Mouse (Mus musculus): ENCODE results near the gene Lifr. TPM values are rescaled to one million over a fixed set of nuclear protein-coding genes. Genes with fewer than 3 reads are reported as not detected.
A peak's percentile ranks its signal among the peaks of the same experiment; 100 is the strongest.

Lifr gene
- total and polyA plus RNA-seq, 2 experiments from 2014 or later, result 12.2 to 28.0 TPM

- H3K4me1 ChIP-seq (ENCODE audit: insufficient read depth, low read length), result peaks cover 4% of the 10 kb centered on the region; the same call in 1 of the 2 replicates
- no peaks in the 10 kb centered on the region for H3K9me3 ChIP-seq (ENCODE audit: low read length)
- H3K4me2 ChIP-seq (ENCODE audit: low read depth, low read length, poor library complexity, severe bottlenecking), result no peak overlapping the region
- H3K9ac ChIP-seq (replicated peaks; ENCODE audit: low read length, poor library complexity, severe bottlenecking), result no peak overlapping the region
- H3K27ac ChIP-seq (ENCODE audit: low read depth, low read length), result no peak overlapping the region
- 60% methylated on average over 11 of the region's 11 CpGs for WGBS
- H3K4me3 ChIP-seq (ENCODE audit: low read depth, low read length), result no peak overlapping the region
- DNase-seq (ENCODE audit: low spot score), result peak; percentile 81
- peak; percentile 75 for TF ChIP-seq CTCF (IDR thresholded peaks at IDR 0.05)
- H3K36me3 ChIP-seq (ENCODE audit: insufficient read depth, low read length), result no peaks in the 10 kb centered on the region
- H3K27me3 ChIP-seq (ENCODE audit: insufficient read depth, low read length), result no peaks in the 10 kb centered on the region
- no peak for ATAC-seq (ENCODE audit: low FRiP score)
These were observed 44.1 kb downstream of the Lifr start for GRCm38 (mm10) chr15:7134454-7135052.

DNA sequence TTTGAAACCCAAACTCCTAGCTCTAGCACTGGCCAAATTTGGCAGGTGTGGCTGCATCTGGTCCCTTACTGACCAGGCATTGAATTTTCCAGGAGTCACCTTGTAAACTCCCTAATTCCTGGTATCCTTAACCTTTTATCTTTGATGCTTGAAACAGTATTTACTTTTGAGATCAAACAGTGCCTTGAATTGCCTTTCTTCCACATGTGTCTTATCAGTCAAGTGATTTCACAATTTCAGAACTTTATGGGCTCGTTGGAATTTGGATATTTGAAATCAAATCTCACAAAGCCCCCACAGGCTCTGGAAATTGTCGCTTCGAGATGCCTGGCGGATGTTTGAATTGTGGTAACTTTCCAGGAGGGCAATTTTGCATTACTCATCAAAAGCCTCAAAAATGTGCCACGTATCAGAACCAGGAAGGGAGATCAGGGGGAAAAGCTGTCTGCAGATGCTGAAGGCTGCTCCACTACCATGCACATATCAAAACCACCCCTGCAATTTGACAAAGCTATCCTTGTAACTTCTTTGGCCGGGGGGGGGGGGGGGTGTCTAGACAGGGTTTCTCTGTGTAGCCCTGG is 45.7 kb downstream of the Lifr start:
- no peaks in the 10 kb centered on the region for H3K36me3 ChIP-seq (ENCODE audit: insufficient read depth, low read length)
- no peak for TF ChIP-seq CTCF (IDR thresholded peaks at IDR 0.05)
- ATAC-seq (ENCODE audit: low FRiP score) (no peak), DNase-seq (ENCODE audit: low spot score) (no peak)
- H3K4me1 ChIP-seq (ENCODE audit: insufficient read depth, low read length), result no peaks in the 10 kb centered on the region
- H3K9ac ChIP-seq (replicated peaks; ENCODE audit: low read length, poor library complexity, severe bottlenecking), result no peak overlapping the region
- no peaks in the 10 kb centered on the region for H3K27me3 ChIP-seq (ENCODE audit: insufficient read depth, low read length)
- H3K4me2 ChIP-seq (ENCODE audit: low read depth, low read length, poor library complexity, severe bottlenecking), result no peak overlapping the region
- 81% methylated on average over 6 of the region's 6 CpGs for WGBS
- no peaks in the 10 kb centered on the region for H3K9me3 ChIP-seq (ENCODE audit: low read length)
- no peak overlapping the region for H3K4me3 ChIP-seq (ENCODE audit: low read depth, low read length)
- no peak overlapping the region for H3K27ac ChIP-seq (ENCODE audit: low read depth, low read length)

DNA sequence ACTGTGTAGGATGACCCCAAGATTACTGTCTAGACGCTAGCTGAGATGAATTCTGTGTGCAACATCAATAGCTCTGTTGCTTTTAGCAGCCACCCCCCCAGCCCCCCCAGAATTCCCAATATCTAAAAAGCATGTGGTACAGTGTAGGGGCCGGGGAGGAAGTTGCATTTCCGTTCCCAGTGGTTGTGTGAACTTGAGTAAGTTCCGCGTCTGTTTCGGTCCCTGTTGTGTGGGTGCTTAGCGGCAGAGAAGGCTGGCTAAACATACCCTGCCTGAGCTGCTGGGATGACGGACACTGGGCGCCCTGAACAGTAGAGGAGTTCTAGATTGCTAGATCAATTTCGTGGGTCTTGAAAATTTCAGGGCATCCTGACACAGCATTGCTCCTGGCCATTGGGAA is 46.5 kb downstream of the Lifr start:
- H3K4me2 ChIP-seq (ENCODE audit: low read depth, low read length, poor library complexity, severe bottlenecking), result no peak overlapping the region
- no peak overlapping the region for H3K9ac ChIP-seq (replicated peaks; ENCODE audit: low read length, poor library complexity, severe bottlenecking)
- no peak overlapping the region for H3K27ac ChIP-seq (ENCODE audit: low read depth, low read length)
- no peaks in the 10 kb centered on the region for H3K27me3 ChIP-seq (ENCODE audit: insufficient read depth, low read length)
- ATAC-seq (ENCODE audit: low FRiP score) (no peak), DNase-seq (ENCODE audit: low spot score) (no peak)
- H3K9me3 ChIP-seq (ENCODE audit: low read length), result no peaks in the 10 kb centered on the region
- TF ChIP-seq CTCF (IDR thresholded peaks at IDR 0.05), result no peak
- WGBS, result 91% methylated on average over 10 of the region's 10 CpGs
- H3K4me1 ChIP-seq (ENCODE audit: insufficient read depth, low read length), result no peaks in the 10 kb centered on the region
- H3K36me3 ChIP-seq (ENCODE audit: insufficient read depth, low read length), result no peaks in the 10 kb centered on the region
- H3K4me3 ChIP-seq (ENCODE audit: low read depth, low read length), result no peak overlapping the region

DNA sequence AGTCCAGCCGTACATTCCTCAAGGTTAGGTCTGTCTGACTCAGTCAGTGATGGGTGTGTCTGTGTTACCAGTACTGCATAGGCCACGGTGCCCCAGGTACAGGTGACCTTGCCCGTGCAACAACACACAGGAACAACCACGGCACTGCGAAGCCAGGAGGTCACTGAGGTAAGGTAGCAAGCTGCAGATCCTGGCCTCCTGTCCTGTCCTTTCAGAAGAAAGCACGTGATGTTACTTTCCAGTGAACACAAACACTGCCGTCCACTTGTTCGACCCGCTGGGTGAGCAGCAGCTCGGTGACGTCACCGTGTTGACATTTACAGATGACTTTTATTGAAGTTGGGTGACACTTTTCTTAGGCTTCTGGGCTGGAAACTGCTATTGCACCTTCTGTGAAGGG is 47.2 kb downstream of the Lifr start:
- DNase-seq (ENCODE audit: low spot score) (no peak), ATAC-seq (ENCODE audit: low FRiP score) (no peak)
- no peak for TF ChIP-seq CTCF (IDR thresholded peaks at IDR 0.05)
- no peaks in the 10 kb centered on the region for H3K27me3 ChIP-seq (ENCODE audit: insufficient read depth, low read length)
- no peaks in the 10 kb centered on the region for H3K4me1 ChIP-seq (ENCODE audit: insufficient read depth, low read length)
- H3K9ac ChIP-seq (replicated peaks; ENCODE audit: low read length, poor library complexity, severe bottlenecking), result no peak overlapping the region
- no peak overlapping the region for H3K4me2 ChIP-seq (ENCODE audit: low read depth, low read length, poor library complexity, severe bottlenecking)
- WGBS, result 92% methylated on average over 12 of the region's 12 CpGs
- no peak overlapping the region for H3K27ac ChIP-seq (ENCODE audit: low read depth, low read length)
- H3K9me3 ChIP-seq (ENCODE audit: low read length), result no peaks in the 10 kb centered on the region
- no peak overlapping the region for H3K4me3 ChIP-seq (ENCODE audit: low read depth, low read length)
- H3K36me3 ChIP-seq (ENCODE audit: insufficient read depth, low read length), result no peaks in the 10 kb centered on the region

DNA sequence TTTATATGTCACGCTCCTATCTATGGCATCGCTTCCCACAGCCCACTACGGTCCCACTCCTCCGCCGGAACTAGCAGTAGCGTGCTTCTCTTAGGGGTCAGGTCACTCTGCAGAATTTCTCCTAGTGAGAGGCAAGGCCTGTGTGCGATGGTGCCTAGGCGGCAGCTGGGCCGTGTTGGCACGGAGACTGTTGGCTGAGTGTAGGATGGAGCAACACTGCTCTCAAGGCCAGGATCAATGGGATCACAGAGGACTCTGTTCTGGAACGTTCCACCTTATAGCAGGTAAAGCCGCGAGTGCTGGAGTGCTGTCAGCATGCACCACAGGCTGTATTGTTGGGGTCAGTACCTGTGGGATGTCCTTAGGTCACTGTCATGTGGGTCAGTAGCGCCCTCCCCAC is 48.1 kb downstream of the Lifr start:
- TF ChIP-seq CTCF (IDR thresholded peaks at IDR 0.05), result no peak
- Histone ChIP-seq H3K4me1 (ENCODE audit: insufficient read depth, low read length) (no peaks in the 10 kb centered on the region), H3K9me3 (ENCODE audit: low read length) (no peaks in the 10 kb centered on the region), H3K27ac (ENCODE audit: low read depth, low read length) (no peak overlapping the region), H3K27me3 (ENCODE audit: insufficient read depth, low read length) (no peaks in the 10 kb centered on the region), H3K4me2 (ENCODE audit: low read depth, low read length, poor library complexity, severe bottlenecking) (no peak overlapping the region), H3K9ac (replicated peaks; ENCODE audit: low read length, poor library complexity, severe bottlenecking) (no peak overlapping the region), H3K4me3 (ENCODE audit: low read depth, low read length) (no peak overlapping the region), H3K36me3 (ENCODE audit: insufficient read depth, low read length) (no peaks in the 10 kb centered on the region)
- ATAC-seq (ENCODE audit: low FRiP score) (no peak), DNase-seq (ENCODE audit: low spot score) (no peak)
- 96% methylated on average over 14 of the region's 14 CpGs for WGBS

- Histone ChIP-seq H3K4me3 (ENCODE audit: low read depth, low read length) (no peak overlapping the region), H3K4me1 (ENCODE audit: insufficient read depth, low read length) (no peaks in the 10 kb centered on the region), H3K27ac (ENCODE audit: low read depth, low read length) (no peak overlapping the region), H3K36me3 (ENCODE audit: insufficient read depth, low read length) (no peaks in the 10 kb centered on the region), H3K4me2 (ENCODE audit: low read depth, low read length, poor library complexity, severe bottlenecking) (no peak overlapping the region), H3K27me3 (ENCODE audit: insufficient read depth, low read length) (no peaks in the 10 kb centered on the region), H3K9me3 (ENCODE audit: low read length) (no peaks in the 10 kb centered on the region), H3K9ac (replicated peaks; ENCODE audit: low read length, poor library complexity, severe bottlenecking) (no peak overlapping the region)
- no peak for TF ChIP-seq CTCF (IDR thresholded peaks at IDR 0.05)
- no peak for ATAC-seq (ENCODE audit: low FRiP score)
- no peak for DNase-seq (ENCODE audit: low spot score)
- 89% methylated on average over 7 of the region's 7 CpGs for WGBS
These were observed 49.9 kb downstream of the Lifr start for GRCm38 (mm10) chr15:7140322-7140721.

All from midbrain, postnatal 0 days (tissue).